Mouse (Mus musculus) megakaryocyte, embryonic 14.5 days (primary cell): ENCODE measurements around the gene Bcas1.

Experiments
- FLI1 ChIP-seq: IDR thresholded peaks from 2 replicates; pipeline ENCODE4 v1.6.1; 2012; ENCODE audit warnings: low read length, inconsistent platforms, mixed read lengths
- GATA1 ChIP-seq: IDR thresholded peaks from 3 replicates; pipeline ENCODE4 v1.6.1; 2012; ENCODE audit warnings: mixed read lengths, low read length, inconsistent platforms, borderline replicate concordance

- no peak for TF ChIP-seq GATA1
- no peak for TF ChIP-seq FLI1
These were observed 86.5 kb downstream of the Bcas1 start for GRCm38 (mm10) chr2:170341179-170341578.
